Mouse (Mus musculus): ENCODE data around the gene Rps3.
"Not testable (repeated sequence)": the region's sequence is repeated elsewhere in the genome, so short reads cannot be mapped to it uniquely, and the experiment has no call there.

The Rps3 gene

DNA sequence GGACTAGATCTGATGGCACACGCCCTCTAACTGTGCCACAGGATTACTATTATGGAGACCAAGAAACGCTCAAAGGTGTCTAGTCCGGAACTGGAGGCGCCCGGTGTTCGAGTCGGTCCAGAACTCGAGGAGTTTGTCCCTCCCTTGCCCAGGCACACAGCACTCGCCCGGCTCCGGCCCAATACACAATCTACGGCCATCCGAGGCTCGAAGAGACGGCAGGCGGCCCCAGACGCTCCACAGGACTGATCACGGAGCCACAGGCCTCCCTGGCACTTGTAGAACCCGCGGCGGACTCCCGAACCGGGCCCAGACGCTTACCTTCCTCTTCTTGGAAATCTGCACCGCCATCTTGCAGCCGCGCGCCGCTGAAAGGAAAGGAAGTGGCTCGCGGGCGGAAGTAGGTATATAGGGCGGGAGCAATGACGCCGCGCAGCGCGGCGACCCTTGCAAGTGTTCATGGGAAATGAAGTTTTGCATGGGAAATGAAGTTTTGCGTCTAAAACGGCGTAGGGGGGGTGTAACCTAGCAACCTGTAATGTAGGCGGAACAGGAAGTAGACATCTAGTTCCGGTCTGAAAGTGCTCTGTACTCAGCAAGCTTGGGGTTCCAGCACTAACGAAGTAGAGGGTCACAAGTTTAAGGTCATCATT is at the start of gene Rps3:
Rps3 (minus strand) TSS at position 468 of the 653 bp plus-strand sequence.
- DNase-seq (ENCODE audit: low read depth, low spot score), result peak; percentile 97

DNA sequence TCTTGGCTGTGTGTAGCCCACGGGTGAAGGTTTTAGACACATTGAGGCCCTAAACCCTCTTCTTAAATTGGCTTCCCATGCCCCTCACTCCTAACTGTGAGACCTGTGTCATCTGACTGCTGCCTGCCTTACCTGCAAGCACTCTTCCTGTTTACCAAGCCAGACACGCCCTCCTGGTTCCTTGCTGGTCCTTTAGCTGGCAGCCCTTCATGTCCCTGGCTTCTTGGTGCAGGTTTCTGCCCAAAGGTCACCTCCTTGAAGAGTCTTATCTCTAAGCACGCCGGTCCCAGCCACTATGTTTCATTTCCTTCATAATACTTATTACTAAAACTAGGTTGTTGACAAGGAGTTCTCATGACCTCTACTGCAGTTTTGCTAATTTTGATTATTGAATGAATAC is 49.0 kb upstream of the Rps3 start:
- no peak for DNase-seq (ENCODE audit: low read depth, low spot score)

DNA sequence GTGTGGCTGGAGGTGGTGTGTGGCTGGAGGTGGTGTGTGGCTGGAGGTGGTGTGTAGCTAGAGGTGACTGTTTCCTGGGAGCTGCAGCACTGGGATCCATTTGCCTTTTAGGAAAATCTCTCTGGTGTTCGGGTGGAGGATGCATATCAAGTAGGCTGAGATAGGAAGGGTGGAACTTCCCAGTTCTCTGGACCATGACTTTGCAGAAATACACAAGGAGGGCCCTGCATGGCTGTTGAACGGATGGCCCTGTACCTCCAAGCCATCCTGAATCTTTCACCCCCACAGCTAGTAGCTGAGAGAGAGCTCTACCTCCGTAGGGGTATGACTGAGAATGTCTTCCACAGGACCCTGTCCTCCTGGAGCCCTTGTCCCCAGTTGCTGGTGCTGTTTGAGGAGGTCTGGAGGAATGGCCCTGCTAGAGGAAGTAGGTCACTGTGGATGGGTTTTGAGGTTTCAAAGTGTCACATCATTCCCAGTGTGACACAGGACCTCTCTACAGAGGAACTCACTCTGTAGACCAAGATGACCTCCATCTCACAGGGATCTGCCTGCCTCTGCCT is 48.0 kb upstream of the Rps3 start:
- DNase-seq (ENCODE audit: low read depth, low spot score), result no peak

DNA sequence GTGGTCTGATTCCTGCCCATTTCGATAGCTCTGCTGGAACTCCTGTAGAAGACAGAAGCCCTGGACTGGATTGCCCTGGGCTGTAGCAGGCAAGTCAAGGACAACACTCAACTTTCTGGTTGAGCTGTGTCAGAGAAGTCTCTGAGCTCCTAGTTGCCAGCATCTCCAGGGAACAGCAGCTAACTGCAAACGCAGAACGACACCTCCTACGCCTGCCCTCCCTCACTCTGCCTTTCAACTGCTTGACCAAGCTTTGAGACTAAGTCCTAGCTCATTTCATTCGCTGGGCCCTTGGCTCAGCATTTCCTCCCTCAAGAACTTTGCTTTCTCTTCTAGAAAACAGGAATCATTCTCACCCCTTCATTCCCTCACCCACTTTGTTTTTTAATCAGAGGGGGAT is 45.9 kb upstream of the Rps3 start:
- no peak for DNase-seq (ENCODE audit: low read depth, low spot score)

DNA sequence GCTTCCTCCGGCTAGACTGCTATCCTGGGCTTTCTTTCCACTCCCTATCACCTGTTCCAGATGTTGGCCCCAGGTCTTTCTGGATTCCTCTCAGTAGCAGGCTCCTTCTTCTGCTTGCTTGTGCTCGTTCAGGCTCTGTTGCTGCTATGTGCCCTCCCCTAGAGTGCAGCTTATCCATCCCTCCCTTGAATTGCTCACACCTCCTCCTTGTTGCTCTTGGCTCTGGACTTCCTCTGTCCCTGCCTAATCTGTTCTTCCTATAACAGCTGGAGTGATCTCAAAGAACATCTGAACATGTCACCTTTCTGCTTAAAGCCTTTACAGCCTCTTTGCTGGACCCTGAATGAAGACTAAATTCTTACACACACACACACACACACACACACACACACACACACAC is 45.0 kb upstream of the Rps3 start:
- no peak for DNase-seq (ENCODE audit: low read depth, low spot score)

DNA sequence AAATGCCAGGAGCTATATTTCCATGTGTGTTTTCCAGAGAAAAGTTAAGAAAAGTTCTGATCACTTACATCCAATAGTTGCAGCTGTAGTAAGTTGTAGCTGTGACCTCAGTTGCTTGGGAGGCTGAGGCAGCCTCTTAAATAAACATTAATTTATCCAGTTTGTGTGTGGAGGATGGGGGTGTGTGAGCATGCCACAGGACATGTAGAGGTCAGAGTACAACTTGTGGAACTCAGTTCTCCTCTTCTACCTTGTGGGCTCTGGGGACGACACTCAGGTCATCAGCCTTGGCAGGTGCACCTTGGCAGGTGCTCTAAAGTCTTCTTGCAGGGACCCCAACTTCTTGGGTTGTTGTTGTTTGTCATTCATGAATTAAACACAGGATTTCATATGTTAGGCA is 40.3 kb upstream of the Rps3 start:
- no peak for DNase-seq (ENCODE audit: low read depth, low spot score)

DNA sequence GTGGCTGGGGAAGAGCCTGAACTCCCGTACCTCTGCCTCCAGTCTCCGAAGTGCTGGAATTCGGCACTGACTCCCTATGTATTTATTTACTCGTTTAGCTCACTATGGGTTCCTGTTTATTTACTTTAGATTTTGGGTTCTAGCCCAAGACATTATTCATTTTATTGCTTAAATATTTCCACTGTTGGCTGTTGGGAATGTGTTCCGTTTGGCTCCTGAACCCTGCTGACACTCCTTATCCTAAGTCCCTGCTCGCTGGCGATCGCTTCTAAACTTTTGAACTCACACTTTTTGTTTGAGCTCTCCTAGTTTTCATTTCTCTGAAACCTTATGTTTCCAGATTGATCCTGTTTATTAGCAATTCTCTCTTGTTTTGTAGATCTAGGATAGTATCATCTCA is 39.6 kb upstream of the Rps3 start:
- no peak for DNase-seq (ENCODE audit: low read depth, low spot score)

DNA sequence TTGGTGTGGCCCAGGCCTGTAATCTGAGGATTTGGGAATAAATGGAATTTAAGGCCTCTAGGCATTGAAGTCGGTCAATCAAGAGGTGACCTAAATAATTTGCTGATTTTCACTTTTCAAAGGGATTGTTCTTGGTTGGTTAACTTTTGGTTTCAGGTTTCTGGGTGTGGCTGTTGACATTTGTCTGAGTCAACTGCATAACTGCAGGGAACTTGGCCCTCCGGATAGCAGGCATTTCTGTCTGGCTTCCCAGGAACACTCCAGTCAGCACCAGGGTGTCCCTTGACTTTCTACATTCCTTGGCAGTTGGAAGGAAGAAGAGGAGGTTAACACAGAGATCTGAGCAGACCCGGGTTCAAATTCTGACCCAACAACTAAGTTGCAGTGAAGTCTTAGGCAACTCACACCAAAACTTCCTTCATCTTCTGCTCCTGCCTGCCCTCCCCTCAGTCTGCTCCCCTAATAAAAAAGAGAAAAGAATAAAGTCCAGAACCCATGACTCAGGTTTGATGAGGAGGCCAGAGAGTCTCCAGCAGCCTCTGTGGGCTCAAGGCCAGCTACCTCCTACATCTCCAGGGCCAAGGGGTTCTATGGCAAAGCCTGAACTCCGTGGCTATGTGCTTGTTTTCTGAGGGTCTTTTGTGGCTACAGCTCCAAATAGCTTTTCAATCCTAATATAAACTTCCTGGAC is 35.6 kb upstream of the Rps3 start:
- no peak for DNase-seq (ENCODE audit: low read depth, low spot score)

DNA sequence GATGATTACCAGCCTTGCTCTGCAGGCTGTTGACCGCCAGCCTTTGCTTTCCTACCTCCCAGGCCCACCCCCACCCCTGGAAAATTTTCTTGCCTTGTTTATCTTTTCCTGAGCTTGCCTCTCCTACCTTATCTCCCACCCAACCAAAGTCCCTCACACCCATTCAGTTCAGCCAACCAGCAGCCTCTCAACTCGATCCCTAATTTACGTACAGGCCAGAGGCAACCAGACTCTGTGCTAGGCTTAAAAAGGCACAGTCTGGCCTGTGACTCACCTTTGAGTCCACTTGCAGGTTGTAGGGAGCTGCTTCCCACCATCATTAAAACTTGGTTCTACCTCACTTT is 33.2 kb upstream of the Rps3 start:
- DNase-seq (ENCODE audit: low read depth, low spot score), result no peak

DNA sequence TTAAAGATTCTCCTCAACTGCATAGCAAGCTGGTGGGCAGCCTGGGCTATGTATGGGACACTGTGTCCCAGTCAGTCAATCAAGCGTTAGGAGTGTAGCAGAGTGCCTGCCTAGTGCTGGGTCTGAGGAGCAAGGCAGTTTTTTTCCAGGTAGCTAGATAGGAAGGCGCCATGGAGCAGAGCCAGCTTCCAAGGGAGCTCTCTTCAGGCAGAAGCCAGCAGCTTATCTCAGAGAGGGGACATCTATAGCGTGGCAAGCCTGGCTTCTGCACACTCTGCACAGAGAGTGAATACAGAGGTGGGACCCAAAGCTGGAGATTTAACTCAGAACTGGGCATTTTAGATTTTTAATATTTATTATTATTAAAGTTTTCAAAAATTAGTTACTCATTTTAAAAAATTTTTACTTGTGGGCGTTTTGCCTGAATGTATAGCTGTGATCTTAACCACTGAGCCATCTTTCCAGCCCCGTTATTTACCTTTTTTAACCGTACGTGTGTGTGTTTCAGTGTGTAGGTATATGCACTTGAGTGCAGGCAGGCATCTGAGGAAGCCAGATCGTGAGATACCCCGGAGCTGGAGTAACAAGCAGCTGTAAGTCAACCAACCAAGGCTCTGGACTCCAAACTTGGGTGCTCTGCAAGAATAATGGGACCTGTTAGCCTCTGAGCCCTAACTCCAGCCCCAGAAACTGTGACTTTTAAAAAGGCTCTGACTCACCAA is 32.7 kb upstream of the Rps3 start:
- no peak for DNase-seq (ENCODE audit: low read depth, low spot score)

DNA sequence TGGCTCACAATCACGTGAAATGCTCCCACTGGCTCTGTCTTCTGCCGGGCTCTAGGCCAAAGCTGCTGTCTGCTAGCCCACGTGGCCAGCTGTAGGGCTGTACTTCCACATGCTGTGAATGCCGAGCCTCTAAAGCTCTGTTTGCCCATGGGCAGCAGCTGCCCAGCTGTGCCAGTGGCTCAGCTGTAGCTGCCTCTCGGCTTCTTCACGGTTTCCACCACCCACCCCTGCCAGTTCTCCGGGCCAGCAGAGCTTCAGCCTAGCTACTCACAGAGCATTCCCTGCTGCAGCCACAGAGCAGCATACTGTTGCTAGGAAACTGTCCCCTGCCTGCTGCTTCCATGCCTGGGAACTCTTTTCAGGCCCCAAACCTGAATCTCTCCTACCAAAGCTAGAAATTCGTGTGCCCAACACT is 26.6 kb upstream of the Rps3 start:
- DNase-seq (ENCODE audit: low read depth, low spot score), result no peak

DNA sequence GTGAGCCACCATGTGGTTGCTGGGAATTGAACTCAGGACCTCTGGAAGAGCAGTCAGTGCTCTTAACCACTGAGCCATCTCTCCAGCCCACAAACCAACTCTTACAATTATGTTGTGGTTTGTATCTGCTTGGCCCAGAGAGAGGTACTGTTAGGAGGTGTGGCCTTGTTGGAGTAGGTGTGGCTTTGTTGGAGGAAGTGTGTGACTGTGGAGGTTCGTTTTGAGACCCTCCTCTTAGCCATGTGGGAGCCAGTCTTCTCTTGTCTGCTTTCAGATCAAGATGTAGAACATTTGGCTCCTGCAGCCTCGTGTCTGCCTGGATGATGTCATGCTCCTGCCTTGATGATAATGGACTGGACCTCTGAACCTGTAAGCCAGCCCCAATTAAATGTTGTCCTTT is 24.6 kb upstream of the Rps3 start:
- DNase-seq (ENCODE audit: low read depth, low spot score), result not testable (repeated sequence)

DNA sequence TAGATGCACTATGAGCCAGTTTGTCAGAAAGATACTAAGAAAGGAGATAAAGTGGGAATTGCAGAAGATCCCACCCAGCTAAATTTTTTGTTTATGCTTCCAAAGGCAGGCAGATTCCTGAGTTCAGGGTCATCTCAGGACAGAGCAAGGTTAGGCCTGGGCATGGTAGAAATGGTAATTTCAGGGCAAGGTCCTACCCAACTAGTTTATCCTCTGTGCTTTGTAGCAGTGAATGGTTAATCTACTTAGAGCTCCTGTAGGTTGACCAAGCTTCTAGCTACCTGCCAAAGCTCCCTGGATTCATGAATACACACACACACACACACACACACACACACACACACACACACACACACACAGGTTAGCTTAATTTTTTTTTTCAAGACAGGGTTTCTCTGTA is 21.0 kb upstream of the Rps3 start:
- no peak for DNase-seq (ENCODE audit: low read depth, low spot score)

DNA sequence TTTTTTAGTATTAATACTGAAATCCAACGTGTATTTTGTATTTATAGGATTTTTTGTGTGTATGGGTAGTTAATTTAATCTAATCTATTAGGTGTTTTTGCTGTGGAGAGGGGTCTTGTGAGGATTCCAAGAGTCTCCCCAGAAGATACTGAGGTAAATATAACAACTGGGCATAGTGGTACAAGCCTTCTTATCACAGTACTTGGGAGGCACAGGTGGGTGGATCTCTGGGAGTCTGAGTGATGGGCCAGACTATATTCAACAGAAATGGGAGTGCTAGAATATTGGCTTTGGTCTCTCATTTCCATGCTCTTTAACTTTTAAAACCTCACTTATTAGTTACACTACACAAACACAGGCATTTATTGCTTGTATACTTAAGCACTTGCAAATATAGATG is 17.6 kb upstream of the Rps3 start:
- no peak for DNase-seq (ENCODE audit: low read depth, low spot score)

DNA sequence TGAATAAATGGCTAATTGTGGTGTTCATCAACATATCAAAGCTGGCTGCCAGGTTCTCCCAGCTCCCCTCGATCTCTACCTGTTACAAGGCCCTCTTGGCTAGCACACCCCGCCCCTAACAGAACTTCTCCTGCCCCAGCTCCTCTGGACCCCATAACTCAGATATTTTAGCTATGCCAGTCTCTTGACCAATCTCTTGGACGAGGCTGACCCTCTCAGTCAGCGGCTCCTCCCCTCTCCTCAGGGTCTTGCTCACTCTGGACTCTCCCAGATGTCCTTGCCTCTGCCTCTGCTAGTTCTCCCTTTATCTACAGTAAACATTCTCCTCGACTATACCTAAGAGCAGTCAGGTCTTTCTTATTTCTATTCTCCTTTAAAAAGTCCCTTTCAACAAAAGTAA is 17.1 kb upstream of the Rps3 start:
- DNase-seq (ENCODE audit: low read depth, low spot score), result no peak

DNA sequence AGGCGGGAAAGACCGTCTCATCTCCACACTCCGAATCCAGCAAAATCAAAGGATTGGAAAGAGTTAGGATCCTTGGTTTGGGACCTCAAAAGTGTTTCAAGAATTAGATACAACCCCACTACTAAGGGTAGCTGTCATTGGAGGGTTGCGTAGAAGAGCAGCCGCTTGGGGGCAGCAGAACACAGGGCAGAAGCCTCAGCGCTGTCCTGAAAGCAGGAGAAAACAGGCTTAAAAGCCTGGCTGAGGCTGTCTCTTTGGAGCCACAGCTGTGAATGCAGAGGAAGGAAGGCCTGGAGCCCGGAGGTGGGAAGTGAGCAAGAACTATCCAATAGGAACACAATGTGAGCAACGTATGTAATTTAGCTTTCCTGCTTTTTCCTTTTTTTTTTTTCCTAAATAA is 16.7 kb upstream of the Rps3 start:
- DNase-seq (ENCODE audit: low read depth, low spot score), result peak; percentile 88

DNA sequence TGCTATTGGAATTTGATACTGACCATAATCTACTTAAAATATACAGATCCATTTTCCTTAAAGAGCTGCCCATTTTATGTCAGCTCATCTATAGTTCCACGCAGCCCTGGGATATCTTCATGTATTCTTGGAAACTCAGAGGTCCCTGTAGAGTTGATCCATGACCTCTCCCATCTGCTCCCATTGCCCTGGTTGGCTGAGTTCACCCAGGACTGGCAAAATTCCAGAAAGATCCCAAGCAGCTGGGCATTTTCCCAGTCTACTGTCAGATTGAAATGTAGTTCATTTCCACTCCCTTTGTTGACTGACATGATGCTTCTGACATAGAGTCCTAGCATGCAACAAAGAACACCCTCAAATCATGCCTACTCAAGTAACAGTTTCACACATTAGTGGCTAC is 15.6 kb upstream of the Rps3 start:
- no peak for DNase-seq (ENCODE audit: low read depth, low spot score)

DNA sequence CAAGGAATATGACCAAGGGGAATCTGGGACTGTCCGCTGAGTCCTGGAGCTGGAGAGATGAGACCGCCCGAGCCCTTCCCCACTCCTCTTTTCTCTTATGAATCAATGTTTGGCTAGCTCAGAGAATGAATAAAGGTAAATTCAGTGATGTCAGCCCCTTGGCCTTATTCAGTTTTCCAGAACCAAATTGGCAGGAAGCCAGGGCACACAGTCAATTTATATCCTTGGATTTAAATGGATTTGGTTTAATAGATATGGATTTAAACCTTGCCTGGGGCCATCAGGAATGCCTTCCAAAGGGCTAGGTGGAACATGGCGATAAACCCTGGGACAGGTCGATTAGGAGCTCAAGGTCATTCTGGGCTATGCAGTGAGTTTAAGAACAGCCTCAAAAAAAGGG is 6.2 kb upstream of the Rps3 start:
- no peak for DNase-seq (ENCODE audit: low read depth, low spot score)

DNA sequence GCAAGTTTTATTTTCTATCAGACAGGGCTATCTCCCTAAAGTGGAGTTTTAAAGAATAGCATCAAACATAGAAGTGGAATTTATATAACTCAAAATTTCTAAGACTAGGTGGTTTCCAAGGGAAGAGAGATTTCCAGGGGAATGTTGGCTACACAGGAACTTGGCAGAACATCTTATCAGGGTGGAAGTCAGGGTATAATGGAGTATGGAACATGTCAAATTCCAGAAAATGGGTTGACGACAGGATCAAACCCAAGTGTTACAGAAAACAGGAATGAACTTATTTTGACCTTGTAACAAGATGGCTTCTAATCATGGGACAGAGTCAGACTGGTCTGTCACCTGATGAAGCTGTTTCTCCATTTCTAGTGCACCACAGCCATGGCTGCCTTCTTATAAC is 1.1 kb upstream of the Rps3 start:
- DNase-seq (ENCODE audit: low read depth, low spot score), result no peak

DNA sequence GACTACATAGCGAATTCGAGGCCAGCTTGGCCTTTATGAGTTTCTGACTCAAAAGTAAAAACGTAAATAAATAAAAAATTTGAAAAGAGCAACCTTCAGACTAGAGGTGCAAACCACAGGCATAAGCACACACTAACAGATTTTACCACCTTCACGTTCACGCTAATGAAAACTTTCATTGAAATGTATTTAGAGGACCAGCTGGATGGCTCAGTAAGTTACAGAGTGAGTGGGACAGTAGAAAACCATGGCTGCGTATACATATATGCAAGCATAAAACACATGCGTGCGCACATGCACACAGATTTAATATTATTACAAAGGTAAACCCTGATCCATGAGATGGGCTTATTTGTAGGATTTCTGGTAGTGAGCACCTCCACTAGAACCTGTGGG is 384 bp upstream of the Rps3 start:
- no peak for DNase-seq (ENCODE audit: low read depth, low spot score)

DNA sequence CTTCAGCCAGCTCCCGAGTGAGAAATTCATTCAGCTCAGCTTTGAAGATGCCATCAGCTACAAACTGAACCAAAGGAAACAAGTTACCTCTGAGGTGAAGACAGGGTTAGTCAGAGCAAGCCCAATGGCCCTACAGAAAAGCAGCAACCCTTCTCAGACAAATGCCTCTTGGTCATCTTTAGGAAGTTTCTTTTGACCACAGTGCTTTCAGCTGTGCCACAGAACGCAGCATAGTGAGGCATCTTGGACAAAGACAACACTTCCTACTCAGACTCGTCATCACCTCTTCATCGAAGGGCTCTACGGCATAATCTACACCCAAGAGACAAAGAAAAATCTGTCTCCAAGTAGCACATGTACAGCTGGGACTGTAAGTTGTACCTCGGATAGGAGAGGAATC is 901 bp downstream of the Rps3 start:
- DNase-seq (ENCODE audit: low read depth, low spot score), result no peak

DNA sequence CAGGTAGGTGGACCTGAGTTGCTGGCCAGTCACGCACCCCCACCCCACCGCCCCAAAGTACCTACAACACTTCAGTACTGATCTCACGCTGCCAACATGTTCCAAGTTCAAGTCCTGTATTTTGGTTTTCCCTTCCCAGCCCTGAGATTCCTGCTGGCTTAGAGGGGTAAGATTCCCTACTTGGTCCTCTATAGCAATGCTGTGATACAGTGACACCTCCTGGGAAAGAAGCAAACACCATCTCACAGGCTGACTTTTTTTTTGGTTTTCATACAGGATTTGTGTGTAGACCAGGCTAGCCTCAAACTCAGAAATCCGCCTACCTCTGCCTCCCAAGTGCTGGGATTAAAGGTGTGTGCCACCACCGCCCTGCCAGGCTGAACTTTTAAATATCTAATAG is 6.3 kb downstream of the Rps3 start:
- DNase-seq (ENCODE audit: low read depth, low spot score), result no peak

DNA sequence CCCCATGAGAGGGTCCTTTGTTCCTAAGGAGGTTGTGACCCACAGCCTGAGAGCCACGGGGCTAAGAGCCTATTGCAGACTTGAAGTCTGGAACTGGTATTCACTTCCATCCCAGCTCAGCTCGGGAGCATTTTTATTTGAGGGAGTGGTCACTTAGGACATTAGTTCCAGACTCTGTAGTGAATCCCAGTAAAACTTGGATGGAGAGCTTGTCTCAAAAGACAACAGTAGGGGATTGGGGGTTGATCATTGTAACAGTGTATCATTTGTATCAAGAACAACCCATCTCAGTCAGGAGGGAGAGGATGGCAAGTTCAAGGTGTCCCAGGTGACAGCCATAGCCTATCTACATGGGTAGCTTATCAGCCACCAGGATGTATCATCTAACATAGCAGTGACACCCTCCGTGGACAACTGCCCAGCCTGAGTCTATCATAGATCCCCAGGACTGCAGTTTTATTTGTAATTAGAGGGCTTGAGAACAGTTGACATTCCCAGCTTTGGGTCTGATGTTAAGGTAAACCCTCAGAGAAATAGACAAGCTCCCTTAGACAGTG is 6.9 kb downstream of the Rps3 start:
- DNase-seq (ENCODE audit: low read depth, low spot score), result no peak
